Mouse (Mus musculus) limb, embryonic 14.5 days (tissue): Measurements from ENCODE around the gene Slc25a23. TPM values are rescaled to one million over a fixed set of nuclear protein-coding genes. Genes with fewer than 3 reads are reported as not detected.

Source experiments
- ATAC-seq: fragments of 200-750 bp; cut with Nextera tagmentation; 2 replicates; pipeline ENCODE4 v1.8.0; 2017; ENCODE audit warnings: low read depth, moderate number of reproducible peaks, moderate TSS enrichment; ENCODE audit not compliant: low FRiP score
- DNase-seq: peaks from one replicate; pipeline ENCODE4 v3.0.0-alpha.2; 2015; ENCODE audit warnings: low spot score
- H3K27ac ChIP-seq: fragments of 300-500 bp; sonication (generic); replicated peaks from 2 replicates; pipeline ENCODE4 v1.5.1; 2014; ENCODE audit warnings: low read depth, mild to moderate bottlenecking, low read length, moderate library complexity, mixed read lengths
- H3K27me3 ChIP-seq: fragments of 300-500 bp; sonication (generic); 2 replicates; pipeline ENCODE4 v1.6.1; 2014; ENCODE audit warnings: low read length, mixed read lengths; ENCODE audit not compliant: control insufficient read depth, insufficient read depth
- H3K36me3 ChIP-seq: fragments of 300-500 bp; sonication (generic); 2 replicates; pipeline ENCODE4 v1.6.1; 2014; ENCODE audit warnings: mild to moderate bottlenecking, low read length, moderate library complexity, mixed read lengths; ENCODE audit not compliant: control insufficient read depth, insufficient read depth
- H3K4me1 ChIP-seq: fragments of 300-500 bp; sonication (generic); 2 replicates; pipeline ENCODE4 v1.6.1; 2014; ENCODE audit warnings: antibody characterized with exemption, low read length, mixed read lengths; ENCODE audit not compliant: control insufficient read depth, insufficient read depth
- H3K4me2 ChIP-seq: fragments of 300-500 bp; sonication (generic); replicated peaks from 2 replicates; pipeline ENCODE4 v1.6.1; 2014; ENCODE audit warnings: low read depth, mild to moderate bottlenecking, low read length, moderate library complexity; ENCODE audit not compliant: severe bottlenecking
- H3K4me3 ChIP-seq: fragments of 300-500 bp; sonication (generic); replicated peaks from 2 replicates; pipeline ENCODE4 v1.5.1; 2014; ENCODE audit warnings: low read length
- H3K9ac ChIP-seq: fragments of 300-500 bp; sonication (generic); 2 replicates; pipeline ENCODE4 v1.6.1; 2014; ENCODE audit warnings: mild to moderate bottlenecking, low read depth, low read length, moderate library complexity; ENCODE audit not compliant: severe bottlenecking
- H3K9me3 ChIP-seq: fragments of 300-500 bp; sonication (generic); 2 replicates; pipeline ENCODE4 v1.6.1; 2016; ENCODE audit warnings: low read length; ENCODE audit not compliant: control insufficient read depth
- POLR2A ChIP-seq: fragments of 200-500 bp; IDR thresholded peaks from 2 replicates; pipeline ENCODE4 v1.8.0; 2012; ENCODE audit warnings: inconsistent platforms, mild to moderate bottlenecking, moderate library complexity, borderline replicate concordance; ENCODE audit not compliant: insufficient read depth, insufficient read length; ENCODE audit errors: extremely low read depth
- WGBS: fragments of 180-500 bp; shearing (Covaris S2); extraction: QIAGEN DNeasy Blood & Tissue Kit; methylation state at CpG from one replicate; pipeline ENCODE4 v1.1.7; 2014; 5-methylcytosine and 5-hydroxymethylcytosine counted together
- polyA plus RNA-seq, 2 experiments: library from polyadenylated mRNA; depleted of rRNA in 1 of 2; stranded (reverse) in 1 of 2; unstranded in 1 of 2; fragments of >200 nt; fragmentation: Nextera tagmentation in 1 of 2; extraction: Ambion mirVana in 1 of 2; gene quantifications; 2 replicates each; pipeline versions ENCODE4 v1.2.1 to v1.2.3; 2012 to 2014

Gene Slc25a23
- polyA plus RNA-seq, 2 experiments, result 5.7 to 26.3 TPM

DNA sequence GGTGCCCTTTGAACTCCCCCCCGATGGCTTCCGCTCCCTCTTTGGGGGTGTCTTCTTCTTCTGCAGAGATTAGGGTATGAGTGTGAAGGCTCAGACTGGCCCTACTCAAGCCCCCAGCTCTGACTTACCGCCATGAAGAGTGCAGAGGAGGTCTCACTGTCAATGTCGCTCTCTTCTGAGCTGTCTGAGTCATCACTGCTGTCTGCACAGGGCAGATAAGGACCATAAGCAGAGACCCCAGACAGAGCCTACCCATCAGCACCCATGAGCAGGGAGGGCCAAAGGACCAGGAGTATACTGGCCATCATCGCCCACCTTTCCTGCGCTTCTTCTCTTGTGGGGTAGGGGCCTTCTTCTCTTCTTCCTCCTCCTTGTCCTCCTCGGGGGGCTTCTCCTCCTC, 55.7 kb downstream of the Slc25a23 start:
- Histone ChIP-seq H3K4me3 (no peak overlapping the region), H3K9ac (no peak overlapping the region), H3K9me3 (no peaks in the 10 kb centered on the region), H3K4me1 (no peaks in the 10 kb centered on the region), H3K27me3 (no peaks in the 10 kb centered on the region), H3K4me2 (no peak overlapping the region), H3K27ac (no peak overlapping the region), H3K36me3 (peaks cover 71% of the 10 kb centered on the region)
- DNase-seq (no peak), ATAC-seq (no peak)
- TF ChIP-seq POLR2A, result no peak
- 91% methylated on average over 7 of the region's 7 CpGs for WGBS

DNA sequence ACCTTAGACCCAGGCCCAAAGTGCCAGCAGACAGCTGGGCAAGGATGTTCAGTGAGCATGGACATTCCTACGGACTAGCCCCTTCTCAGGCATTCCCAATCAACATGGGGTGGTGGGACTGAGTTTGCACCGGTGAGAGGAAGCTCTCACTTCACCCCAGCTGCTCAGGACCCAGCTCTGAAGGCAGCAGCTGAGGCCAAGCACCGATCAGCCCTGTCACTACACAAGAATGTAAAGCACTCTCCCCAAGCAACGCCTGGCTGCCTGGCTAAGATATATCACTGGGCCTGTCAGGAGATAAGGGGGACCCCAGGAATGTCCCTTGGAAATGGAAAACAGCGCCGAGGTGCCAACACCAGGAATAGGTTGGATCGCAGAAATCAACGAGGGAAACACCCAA, 58.4 kb downstream of the Slc25a23 start:
- WGBS, result 74% methylated on average over 8 of the region's 8 CpGs
- no peaks in the 10 kb centered on the region for H3K9me3 ChIP-seq
- H3K27me3 ChIP-seq, result no peaks in the 10 kb centered on the region
- H3K27ac ChIP-seq, result no peak overlapping the region
- no peak overlapping the region for H3K4me3 ChIP-seq
- H3K9ac ChIP-seq, result no peak overlapping the region
- no peak for DNase-seq
- ATAC-seq, result no peak
- no peak overlapping the region for H3K4me2 ChIP-seq
- H3K36me3 ChIP-seq, result peaks cover 47% of the 10 kb centered on the region
- peaks cover 8% of the 10 kb centered on the region; the same call in 1 of the 2 replicates for H3K4me1 ChIP-seq
- TF ChIP-seq POLR2A, result no peak

DNA sequence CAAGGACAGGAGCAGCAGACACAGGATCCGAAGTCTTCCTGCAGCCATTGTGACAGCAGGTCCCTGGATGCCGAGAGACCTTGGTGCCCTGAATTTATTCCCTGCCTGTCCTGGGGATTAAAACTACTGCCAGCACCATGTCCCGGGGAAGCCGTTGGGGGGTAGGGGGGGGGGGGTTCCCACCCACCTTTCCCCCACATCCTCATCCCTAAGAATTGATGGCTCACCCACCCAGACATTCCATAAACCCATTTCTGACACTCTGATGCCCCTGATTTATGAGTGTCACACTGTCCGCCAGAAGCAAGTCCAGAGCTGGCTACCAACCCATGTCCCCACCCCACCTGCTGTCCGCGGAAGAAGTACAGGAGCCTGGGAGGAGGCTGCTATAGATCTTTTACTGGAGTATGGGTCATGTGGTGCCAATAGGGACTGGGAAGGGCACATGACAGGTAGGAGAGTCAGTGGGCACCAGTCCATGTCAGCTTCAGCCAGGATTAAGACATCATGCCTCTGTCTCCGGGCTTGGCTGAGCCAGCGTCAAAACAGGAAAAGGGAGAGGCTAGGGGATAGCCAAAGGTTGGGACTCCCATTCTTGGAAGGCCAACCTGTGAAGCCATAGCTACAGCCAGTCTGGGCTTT, 59.6 kb downstream of the Slc25a23 start, which contains the start of gene Pspn:
Gene Pspn, minus strand, starts transcription at position 51 of the 642 bp plus-strand sequence.
- TF ChIP-seq POLR2A, result no peak
- no peak within 1 kb of the TSS for H3K4me3 ChIP-seq
- H3K27ac ChIP-seq, result no peak within 1 kb of the TSS
- peaks cover 8% of the 10 kb centered on the region; the same call in 1 of the 2 replicates for H3K4me1 ChIP-seq
- no peak for ATAC-seq
- H3K9me3 ChIP-seq, result no peaks in the 10 kb centered on the region
- 89% methylated on average over 9 of the region's 9 CpGs for WGBS
- no peak within 1 kb of the TSS for H3K9ac ChIP-seq
- H3K4me2 ChIP-seq, result no peak within 1 kb of the TSS
- no peak for DNase-seq
- H3K27me3 ChIP-seq, result no peaks in the 10 kb centered on the region
- peaks cover 48% of the 10 kb centered on the region for H3K36me3 ChIP-seq

DNA sequence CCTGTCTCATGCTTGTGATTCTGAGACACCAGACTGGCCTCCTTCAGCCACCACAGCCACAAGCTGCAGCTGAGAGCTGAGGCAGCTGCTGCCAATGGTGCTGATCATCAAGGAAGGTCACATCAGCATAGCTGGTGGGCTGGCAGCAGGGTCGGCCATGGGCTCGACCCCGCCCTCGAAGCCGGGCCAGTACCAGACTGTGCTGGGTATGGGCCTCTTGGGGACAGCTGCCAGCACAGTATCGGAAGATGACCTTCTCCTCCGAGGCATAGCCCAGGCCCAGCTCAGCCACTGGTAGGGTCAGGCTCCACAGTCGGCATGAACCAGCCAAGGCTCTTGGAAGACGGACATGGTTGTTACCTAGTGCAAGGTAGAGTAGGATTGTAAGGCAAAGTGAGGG, 60.2 kb downstream of the Slc25a23 start:
- Histone ChIP-seq H3K36me3 (peaks cover 49% of the 10 kb centered on the region), H3K27ac (no peak overlapping the region), H3K27me3 (no peaks in the 10 kb centered on the region), H3K4me1 (peaks cover 8% of the 10 kb centered on the region; the same call in 1 of the 2 replicates), H3K4me2 (no peak overlapping the region), H3K9me3 (no peaks in the 10 kb centered on the region), H3K9ac (no peak overlapping the region), H3K4me3 (no peak overlapping the region)
- WGBS, result 92% methylated on average over 9 of the region's 9 CpGs
- DNase-seq, result no peak
- no peak for TF ChIP-seq POLR2A
- no peak for ATAC-seq

DNA sequence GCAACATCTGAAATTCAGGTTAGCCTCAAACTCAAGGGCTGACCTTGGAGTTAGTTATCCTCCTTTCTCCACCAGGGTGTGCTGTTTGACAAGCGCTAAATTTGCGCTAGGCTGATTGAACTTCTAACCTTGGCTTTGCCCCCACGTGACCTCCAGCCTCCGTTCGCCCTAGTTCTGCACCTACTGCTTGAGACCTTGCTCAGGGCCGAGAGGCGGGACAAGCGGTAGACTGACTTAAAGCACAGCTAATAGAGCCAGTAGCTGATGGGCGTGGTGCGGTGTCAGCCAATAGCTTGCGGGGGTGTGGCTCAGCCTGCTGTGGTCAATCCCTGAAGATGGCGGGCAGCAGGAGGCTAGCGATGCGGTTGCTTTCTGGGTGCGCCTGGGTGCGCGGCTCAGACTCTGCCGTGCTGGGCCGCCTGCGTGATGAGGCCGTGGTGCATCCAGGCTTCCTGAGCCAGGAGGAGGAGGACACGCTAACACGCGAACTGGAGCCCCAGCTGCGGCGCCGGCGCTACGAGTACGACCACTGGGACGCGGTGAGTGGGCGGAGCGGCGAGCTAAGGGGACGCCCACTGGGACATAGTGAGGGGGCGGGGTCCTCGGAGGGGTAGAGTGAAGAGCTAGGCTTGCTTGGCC, 62.5 kb downstream of the Slc25a23 start, which contains the start of gene Alkbh7:
Gene Alkbh7, plus strand, starts transcription at position 311 of the 639 bp plus-strand sequence.
- H3K9ac ChIP-seq, result peak within 1 kb of the TSS; percentile 65
- H3K4me2 ChIP-seq, result peak within 1 kb of the TSS; percentile 75
- peaks cover 52% of the 10 kb centered on the region for H3K36me3 ChIP-seq
- H3K4me3 ChIP-seq, result peak within 1 kb of the TSS; percentile 81
- TF ChIP-seq POLR2A, result no peak
- WGBS, result under 1% methylated on average over 38 of the region's 38 CpGs
- DNase-seq (peak; percentile 98), ATAC-seq (peak; percentile 98)
- H3K4me1 ChIP-seq, result peaks cover 8% of the 10 kb centered on the region; the same call in 1 of the 2 replicates
- H3K27ac ChIP-seq, result no peak within 1 kb of the TSS
- H3K27me3 ChIP-seq, result no peaks in the 10 kb centered on the region
- H3K9me3 ChIP-seq, result no peaks in the 10 kb centered on the region
